Mouse (Mus musculus) left cerebral cortex, postnatal 25 days (tissue): ENCODE results near the gene Naa40. TPM values are rescaled to one million over a fixed set of nuclear protein-coding genes. Genes with fewer than 3 reads are reported as not detected.

Source experiments
- DNase-seq, 2 experiments: peaks; one replicate each; pipeline ENCODE4 v3.0.0; 2022; ENCODE audit warnings: low spot score in 2 of 2, mixed read lengths in 1 of 2
- intact Hi-C: fragments of 180-260 bp; cut with DNase I; formaldehyde crosslinking; loops from one replicate; pipeline ENCODE4 v1.15.1; 2025
- total RNA-seq, 2 experiments: library from RNA; stranded (reverse); gene quantifications; 2 replicates each; pipeline ENCODE4 v1.2.3; 2021

Gene Naa40
- total RNA-seq, 2 experiments from 2014 or later = 31.3 to 36.6 TPM

- intact Hi-C loops = no loop called here
- peak in 1 of 2 experiments; percentile 58 for DNase-seq
Measured at GRCm38 (mm10) chr19:7267091-7267741, 26.2 kb upstream of the Naa40 start, which contains the start of gene Rcor2. TSS of gene Rcor2 (plus strand) at chr19:7267325.

GRCm38 (mm10) chr19:7266421-7266831 is 25.4 kb upstream of the Naa40 start:
- intact Hi-C loops = no loop called here
- no peak for DNase-seq

DNA sequence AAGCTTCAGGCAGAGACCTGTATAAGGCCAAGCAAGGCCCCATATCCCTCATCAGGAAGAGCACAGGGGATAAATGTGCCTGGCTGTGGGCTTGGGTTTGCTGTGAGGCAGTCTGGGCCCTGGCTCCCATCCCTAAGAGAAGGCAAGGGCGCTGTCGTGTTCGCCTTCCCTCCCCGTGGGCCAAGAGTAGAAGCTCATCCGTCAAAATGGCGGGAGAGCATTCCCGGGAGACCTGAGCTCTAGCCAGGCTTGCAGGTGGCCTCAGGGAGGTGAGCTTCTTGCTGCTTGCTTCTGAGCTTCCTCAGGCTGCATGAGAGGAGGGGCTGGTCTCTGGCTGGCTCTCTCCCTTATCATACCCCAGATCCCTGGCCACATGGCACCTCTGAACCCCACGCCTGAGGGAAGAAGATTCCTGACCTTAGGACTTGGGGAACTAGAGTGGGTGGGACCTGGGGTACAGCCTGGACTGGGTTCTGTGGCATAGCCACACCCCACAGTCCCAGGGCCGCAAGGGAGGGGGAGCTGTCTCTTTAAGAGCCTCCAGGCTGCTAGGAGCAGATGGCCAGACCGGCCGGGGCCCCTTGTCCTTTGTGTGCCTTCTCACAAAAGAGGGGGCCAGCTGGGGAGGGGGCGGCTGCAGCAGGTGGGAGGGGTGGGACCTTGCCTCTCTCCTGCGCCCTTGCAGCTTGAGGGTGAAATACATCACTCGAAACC is 24.7 kb upstream of the Naa40 start:
- intact Hi-C loops = no loop called here
- DNase-seq = no peak

DNA sequence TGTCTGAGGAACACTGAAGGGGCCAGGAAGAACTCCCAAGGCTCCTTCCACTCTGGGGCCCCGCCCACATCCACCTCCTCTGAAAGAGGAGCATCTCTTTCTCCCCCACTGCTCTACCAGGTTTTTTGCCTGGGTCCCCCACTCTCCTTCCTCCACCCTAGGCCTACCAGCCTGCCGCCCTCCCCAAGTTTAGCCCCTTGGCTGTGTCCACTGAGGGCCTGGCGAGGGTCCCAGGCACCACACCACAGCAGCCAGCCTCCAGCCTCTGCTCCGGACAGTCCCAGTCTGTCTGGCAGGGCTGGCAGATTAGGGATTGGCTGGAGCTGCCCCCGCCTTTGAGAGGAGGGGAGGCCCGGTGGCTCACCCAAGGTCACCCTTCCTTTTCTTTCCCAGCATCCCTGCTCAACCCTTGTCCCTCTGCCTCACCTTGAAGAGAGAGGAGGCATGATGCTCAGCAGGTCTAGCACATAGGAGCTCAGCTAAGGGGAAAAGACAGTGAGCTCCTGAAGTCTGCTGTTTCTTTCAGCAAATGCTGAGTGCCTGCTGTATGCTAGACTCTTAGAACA is 23.9 kb upstream of the Naa40 start:
- intact Hi-C loops = no loop called here
- no peak for DNase-seq

GRCm38 (mm10) chr19:7264088-7264765 is 23.2 kb upstream of the Naa40 start:
- intact Hi-C loops = no loop called here
- DNase-seq = peak; percentile 68 to 77

DNA sequence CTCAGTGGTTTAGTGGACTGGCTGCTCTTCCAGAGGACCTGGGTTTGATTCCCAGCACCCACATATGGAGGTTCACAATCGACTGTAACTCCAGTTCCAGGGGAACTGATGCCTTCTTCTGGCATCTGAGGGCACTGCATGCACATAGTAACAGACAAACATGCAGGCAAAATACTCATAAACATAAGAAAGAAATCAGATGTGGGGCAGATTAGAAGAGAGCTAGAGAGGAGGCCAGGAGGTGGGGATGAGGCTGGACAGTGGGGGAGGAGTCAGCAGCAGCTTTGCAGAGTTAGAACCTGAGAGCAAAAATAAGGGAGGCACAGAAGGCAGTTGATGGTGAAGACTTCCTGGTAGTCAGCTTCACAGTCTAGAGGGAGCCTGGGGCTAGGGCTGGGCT is 21.6 kb upstream of the Naa40 start:
- intact Hi-C loops = no loop called here
- no peak for DNase-seq

- intact Hi-C loops = no loop called here
- DNase-seq = no peak
Measured at GRCm38 (mm10) chr19:7261964-7262363, 21.0 kb upstream of the Naa40 start.

- no peak for DNase-seq
- intact Hi-C loops = no loop called here
Measured at GRCm38 (mm10) chr19:7261476-7261875, 20.5 kb upstream of the Naa40 start.

DNA sequence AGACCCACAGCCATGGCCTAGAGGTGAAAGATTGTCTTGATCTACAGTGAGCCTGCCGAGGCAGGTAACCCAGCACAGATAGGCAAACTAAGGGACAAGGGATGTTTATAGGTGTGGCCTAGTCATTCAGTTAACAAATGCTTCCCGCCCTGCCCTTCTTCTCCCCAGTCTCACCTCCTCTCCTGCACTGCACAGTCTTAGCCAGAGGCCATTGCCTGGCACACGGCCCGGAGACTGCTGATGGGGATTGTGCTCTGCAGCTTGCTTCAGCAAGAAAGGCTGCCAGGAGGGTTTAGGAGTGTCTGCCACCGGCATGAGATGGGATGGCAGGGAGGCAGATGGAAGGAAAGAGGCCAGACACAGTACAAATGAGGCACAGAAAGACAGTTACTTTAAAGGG is 16.9 kb upstream of the Naa40 start:
- intact Hi-C loops = no loop called here
- no peak for DNase-seq

- DNase-seq = no peak
- intact Hi-C loops = no loop called here
Measured at GRCm38 (mm10) chr19:7246021-7246420, 5.0 kb upstream of the Naa40 start.

DNA sequence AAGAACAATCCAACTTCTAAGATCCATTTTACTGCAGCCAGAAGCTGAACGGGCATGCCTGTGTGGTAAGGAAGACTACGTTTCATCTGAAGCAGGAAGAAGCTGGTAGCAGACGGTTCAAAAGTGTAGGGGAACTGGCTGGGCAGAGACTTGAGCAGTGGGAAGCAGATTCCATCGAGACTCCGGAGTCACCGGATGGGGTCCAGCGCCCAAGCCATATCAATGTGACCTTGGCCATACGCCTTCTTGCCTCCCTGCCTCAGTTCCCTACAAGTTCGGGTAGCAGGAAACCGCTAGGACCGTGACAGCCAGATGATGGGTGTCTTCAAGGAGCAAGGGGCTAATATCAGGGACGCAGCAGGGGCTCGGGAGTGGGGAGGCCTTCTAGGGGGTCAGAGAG is 692 bp downstream of the Naa40 start:
- DNase-seq = no peak
- intact Hi-C loops = loop anchor here (2.0 kb wide), 1 partner anchor 177 kb away; the partner anchor contains the start of gene 2700081O15Rik

DNA sequence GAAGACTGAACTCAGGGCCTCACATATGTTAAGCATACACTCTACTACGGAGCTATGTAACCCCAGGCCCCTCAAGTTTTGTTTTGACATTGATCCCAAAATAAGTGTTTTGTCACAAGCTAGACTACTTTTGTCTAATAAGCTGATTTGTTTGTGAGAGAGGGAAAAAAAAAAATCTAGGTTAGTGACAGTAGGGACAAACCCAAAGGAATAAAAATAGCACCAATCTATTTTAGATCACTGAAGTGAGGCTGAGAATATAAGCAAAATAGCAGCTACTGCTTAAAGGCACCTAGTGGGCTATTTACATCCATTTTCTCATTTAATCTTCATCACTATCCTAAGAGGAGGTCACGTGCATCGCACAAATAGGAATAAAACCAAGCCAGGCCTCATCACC is 1.4 kb downstream of the Naa40 start:
- DNase-seq = no peak
- intact Hi-C loops = loop anchor here (10.0 kb wide), 2 partner anchors 105 to 375 kb away; partner anchors contain the start of genes Hrasls5 and Mark2

- no peak for DNase-seq
- intact Hi-C loops = loop anchor here (10.0 kb wide), 2 partner anchors 108 to 378 kb away; partner anchors contain the start of genes Hrasls5 and Mark2
Measured at GRCm38 (mm10) chr19:7236742-7237141, 4.2 kb downstream of the Naa40 start.

- intact Hi-C loops = loop anchor here (10.0 kb wide), 2 partner anchors 109 to 379 kb away; partner anchors contain the start of genes Hrasls5 and Mark2
- no peak for DNase-seq
Measured at GRCm38 (mm10) chr19:7236011-7236410, 5.0 kb downstream of the Naa40 start.

GRCm38 (mm10) chr19:7235461-7235860 is 5.5 kb downstream of the Naa40 start:
- DNase-seq = no peak
- intact Hi-C loops = loop anchor here (10.0 kb wide), 2 partner anchors 109 to 379 kb away; partner anchors contain the start of genes Hrasls5 and Mark2

DNA sequence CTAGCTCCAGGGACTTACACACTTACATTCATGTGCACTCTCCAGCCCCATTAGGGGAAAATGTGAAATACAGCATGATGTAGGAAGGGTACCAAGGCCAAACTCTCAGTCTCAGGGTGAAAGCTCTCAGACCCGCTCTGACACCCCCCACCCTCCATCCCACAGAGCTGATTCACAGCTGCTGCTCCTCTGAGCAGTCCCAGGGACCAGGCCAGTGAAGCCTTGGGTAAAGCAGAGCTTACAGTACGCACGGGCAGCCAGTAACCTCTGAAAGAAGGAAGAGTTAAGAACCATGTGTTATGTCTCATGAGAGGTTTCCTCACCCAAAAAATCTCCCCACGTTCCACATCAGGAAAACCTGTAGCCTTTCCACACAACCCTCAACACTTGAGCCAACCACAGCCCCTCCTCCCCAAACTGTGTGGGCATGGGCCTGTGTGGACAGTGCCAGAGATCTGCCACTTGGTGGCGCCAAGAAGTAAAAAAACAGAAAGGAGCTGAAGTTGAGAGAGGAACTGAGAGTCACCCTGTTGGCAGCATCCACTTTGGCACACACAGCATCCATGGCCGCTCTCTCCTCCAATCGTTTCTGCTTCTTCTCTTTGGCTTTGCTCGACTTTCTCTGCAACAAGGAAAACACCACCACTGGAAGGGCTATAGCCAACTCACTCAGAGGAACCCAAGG is 6.3 kb downstream of the Naa40 start:
- peak; percentile 83 to 89 for DNase-seq
- intact Hi-C loops = loop anchor here (10.0 kb wide), 2 partner anchors 110 to 380 kb away; partner anchors contain the start of genes Hrasls5 and Mark2

GRCm38 (mm10) chr19:7226511-7226914 is 14.5 kb downstream of the Naa40 start:
- DNase-seq = no peak
- intact Hi-C loops = no loop called here

GRCm38 (mm10) chr19:7225096-7225690 is 15.8 kb downstream of the Naa40 start:
- DNase-seq = no peak
- intact Hi-C loops = no loop called here

GRCm38 (mm10) chr19:7224253-7224652 is 16.7 kb downstream of the Naa40 start:
- DNase-seq = no peak
- intact Hi-C loops = no loop called here
